Mouse (Mus musculus) embryonic facial prominence, embryonic 13.5 days (tissue): ENCODE measurements around the gene Notch3. TPM values are rescaled to one million over a fixed set of nuclear protein-coding genes. Genes with fewer than 3 reads are reported as not detected.

ENCODE experiments used
- ATAC-seq: fragments of 200-750 bp; cut with Nextera tagmentation; 2 replicates; pipeline ENCODE4 v1.8.0; 2017; ENCODE audit warnings: low read depth; ENCODE audit not compliant: insufficient number of reproducible peaks, insufficient read depth, low FRiP score, low TSS enrichment
- H3K27ac ChIP-seq: fragments of 300-500 bp; sonication (generic); 2 replicates; pipeline ENCODE4 v1.5.1; 2015; ENCODE audit warnings: moderate library complexity, mild to moderate bottlenecking, inconsistent platforms
- H3K27me3 ChIP-seq: fragments of 300-500 bp; sonication (generic); 2 replicates; pipeline ENCODE4 v1.6.1; 2015; ENCODE audit warnings: mild to moderate bottlenecking, inconsistent platforms
- H3K36me3 ChIP-seq: fragments of 300-500 bp; sonication (generic); 2 replicates; pipeline ENCODE4 v1.6.1; 2015; ENCODE audit warnings: mild to moderate bottlenecking, inconsistent platforms
- H3K4me1 ChIP-seq: fragments of 300-500 bp; sonication (generic); 2 replicates; pipeline ENCODE4 v1.6.1; 2015; ENCODE audit warnings: inconsistent platforms
- H3K4me2 ChIP-seq: fragments of 300-500 bp; sonication (generic); 2 replicates; pipeline ENCODE4 v1.6.1; 2015; ENCODE audit warnings: moderate library complexity, mild to moderate bottlenecking, inconsistent platforms
- H3K4me3 ChIP-seq: fragments of 300-500 bp; sonication (generic); 2 replicates; pipeline ENCODE4 v1.5.1; 2015; ENCODE audit warnings: mild to moderate bottlenecking, inconsistent platforms
- H3K9ac ChIP-seq: fragments of 300-500 bp; sonication (generic); 2 replicates; pipeline ENCODE4 v1.6.1; 2015; ENCODE audit warnings: mild to moderate bottlenecking, inconsistent platforms
- H3K9me3 ChIP-seq: fragments of 300-500 bp; sonication (generic); 2 replicates; pipeline ENCODE4 v1.6.1; 2016; ENCODE audit warnings: inconsistent platforms
- WGBS: fragments of 180-500 bp; shearing (Covaris S2); methylation state at CpG from one replicate; pipeline ENCODE4 v1.1.7; 2015; ENCODE audit warnings: mixed read lengths; 5-methylcytosine and 5-hydroxymethylcytosine counted together
- polyA plus RNA-seq: library from polyadenylated mRNA; unstranded; fragments of >200 nt; fragmentation: Nextera tagmentation; extraction: Ambion mirVana; gene quantifications from 2 replicates; pipeline ENCODE4 v1.2.1, GENCODE M21; 2015

Notch3 gene
- polyA plus RNA-seq, 1 experiment from 2014 or later, result 16.1 TPM

DNA sequence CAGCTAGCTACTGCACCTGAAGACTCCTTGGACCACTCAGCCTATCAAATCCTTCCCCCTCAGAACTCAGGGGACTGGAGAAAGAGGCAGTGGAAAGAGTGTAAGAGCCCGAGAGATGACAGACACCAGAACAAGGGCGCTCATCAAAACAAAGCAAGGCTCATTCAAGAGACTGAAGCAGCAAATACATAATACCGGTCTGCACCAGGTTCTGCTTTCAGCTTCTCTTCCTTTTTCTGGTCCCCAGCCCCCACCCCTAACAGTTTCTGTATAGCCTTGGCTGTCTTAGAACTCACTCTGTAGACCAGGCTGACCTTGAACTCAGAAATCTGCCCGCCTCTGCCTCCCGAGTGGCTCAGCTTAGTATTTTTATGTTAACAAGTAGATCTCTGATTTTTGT is 26.4 kb upstream of the Notch3 start:
- H3K9me3 ChIP-seq, result no peaks in the 10 kb centered on the region
- H3K27me3 ChIP-seq, result peaks cover 24% of the 10 kb centered on the region
- no peak overlapping the region for H3K9ac ChIP-seq
- peaks cover 29% of the 10 kb centered on the region for H3K36me3 ChIP-seq
- peaks cover 16% of the 10 kb centered on the region for H3K4me1 ChIP-seq
- no peak overlapping the region for H3K4me3 ChIP-seq
- 84% methylated on average over 5 of the region's 5 CpGs for WGBS
- no peak overlapping the region for H3K4me2 ChIP-seq
- ATAC-seq, result no peak
- H3K27ac ChIP-seq, result no peak overlapping the region

DNA sequence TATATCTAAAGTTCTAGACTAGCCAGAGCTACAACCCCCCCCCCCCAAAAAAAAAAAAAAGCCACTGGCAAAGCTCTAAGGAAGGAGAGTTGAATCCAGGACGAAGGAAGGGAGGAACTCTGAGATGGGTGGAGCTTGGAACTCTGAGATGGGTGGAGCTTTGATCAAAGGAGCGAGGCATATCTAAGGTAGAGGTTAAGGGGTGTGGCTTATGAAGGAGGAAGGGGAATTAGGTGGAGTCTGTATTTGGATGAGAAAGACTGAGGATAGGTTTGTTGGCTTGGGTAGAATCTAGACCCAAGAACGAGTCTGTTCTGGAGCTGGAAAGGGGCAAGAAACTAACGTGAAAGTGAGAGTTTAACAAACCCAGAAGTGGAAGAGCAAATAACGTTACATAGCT is 23.2 kb upstream of the Notch3 start:
- no peak overlapping the region for H3K9ac ChIP-seq
- no peaks in the 10 kb centered on the region for H3K9me3 ChIP-seq
- H3K4me2 ChIP-seq, result peak overlapping the region; percentile 90
- peak overlapping the region; percentile 44 for H3K4me3 ChIP-seq
- H3K36me3 ChIP-seq, result no peaks in the 10 kb centered on the region
- H3K27me3 ChIP-seq, result peaks cover 25% of the 10 kb centered on the region
- no peak overlapping the region for H3K27ac ChIP-seq
- 11% methylated on average over 5 of the region's 5 CpGs for WGBS
- ATAC-seq, result no peak
- peaks cover 16% of the 10 kb centered on the region for H3K4me1 ChIP-seq

GRCm38 (mm10) chr17:32188863-32189636 is 22.4 kb upstream of the Notch3 start, which contains the start of gene Ephx3:
Gene Ephx3 (minus strand): TSS chr17:32189549.
- peak within 1 kb of the TSS; percentile 90 for H3K4me2 ChIP-seq
- no peaks in the 10 kb centered on the region for H3K36me3 ChIP-seq
- 6% methylated on average over 42 of the region's 42 CpGs for WGBS
- H3K27ac ChIP-seq, result no peak within 1 kb of the TSS
- 0 out of 2 replicates have a peak, but pooled peaks have one; percentile 10 for ATAC-seq
- H3K9me3 ChIP-seq, result no peaks in the 10 kb centered on the region
- peaks cover 16% of the 10 kb centered on the region for H3K4me1 ChIP-seq
- H3K27me3 ChIP-seq, result peaks cover 25% of the 10 kb centered on the region
- H3K4me3 ChIP-seq, result peak within 1 kb of the TSS; percentile 44
- H3K9ac ChIP-seq, result peak within 1 kb of the TSS; percentile 64

GRCm38 (mm10) chr17:32183017-32183416 is 16.4 kb upstream of the Notch3 start:
- Histone ChIP-seq H3K36me3 (no peaks in the 10 kb centered on the region), H3K9me3 (no peaks in the 10 kb centered on the region)

GRCm38 (mm10) chr17:32179621-32180491 is 13.2 kb upstream of the Notch3 start:
- no peak overlapping the region for H3K4me3 ChIP-seq
- ATAC-seq, result no peak
- H3K9me3 ChIP-seq, result no peaks in the 10 kb centered on the region
- H3K4me2 ChIP-seq, result no peak overlapping the region
- WGBS, result 55% methylated on average over 11 of the region's 11 CpGs
- H3K4me1 ChIP-seq, result 0 out of 2 replicates have a peak, but pooled peaks cover 4% of the 10 kb centered on the region
- no peak overlapping the region for H3K27ac ChIP-seq
- H3K27me3 ChIP-seq, result no peaks in the 10 kb centered on the region
- H3K9ac ChIP-seq, result no peak overlapping the region
- H3K36me3 ChIP-seq, result no peaks in the 10 kb centered on the region

More at GRCm38 (mm10) chr17:32183017-32183416, 16.4 kb upstream of the Notch3 start:
- 28% methylated on average over 8 of the region's 8 CpGs for WGBS
- no peak overlapping the region for H3K27ac ChIP-seq
- no peak overlapping the region for H3K9ac ChIP-seq
- 0 out of 2 replicates have a peak, but pooled peaks cover 4% of the 10 kb centered on the region for H3K4me1 ChIP-seq
- H3K27me3 ChIP-seq, result peaks cover 1% of the 10 kb centered on the region
- no peak for ATAC-seq
- no peak overlapping the region for H3K4me3 ChIP-seq
- H3K4me2 ChIP-seq, result no peak overlapping the region

DNA sequence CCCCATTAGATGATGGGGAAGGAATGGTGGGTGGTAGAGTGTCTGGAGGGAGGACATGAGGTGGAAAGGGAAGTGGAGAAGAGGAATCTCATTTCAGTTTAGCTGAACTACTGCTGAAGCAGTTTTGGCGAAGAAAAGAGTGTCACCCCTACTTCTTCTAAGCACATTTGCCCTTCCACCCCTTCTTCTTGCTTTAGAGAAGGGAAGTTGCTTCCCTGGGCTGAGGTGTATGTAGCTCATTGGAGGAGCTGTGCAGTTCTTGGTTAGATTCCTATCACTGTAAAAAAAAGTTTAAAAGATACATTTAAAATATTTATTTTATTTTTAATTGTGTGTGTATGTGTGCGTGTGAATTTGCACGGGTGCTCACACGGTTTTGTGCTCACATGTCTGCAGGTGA is 10.3 kb upstream of the Notch3 start:
- Histone ChIP-seq H3K4me2 (no peak overlapping the region), H3K9me3 (no peaks in the 10 kb centered on the region), H3K9ac (no peak overlapping the region), H3K36me3 (no peaks in the 10 kb centered on the region), H3K27ac (no peak overlapping the region), H3K4me3 (no peak overlapping the region), H3K27me3 (no peaks in the 10 kb centered on the region), H3K4me1 (peaks cover 4% of the 10 kb centered on the region; the same call in 1 of the 2 replicates)
- WGBS, result 90% methylated on average over 4 of the region's 4 CpGs
- no peak for ATAC-seq

- H3K9ac ChIP-seq, result no peak overlapping the region
- peaks cover 8% of the 10 kb centered on the region; the same call in 1 of the 2 replicates for H3K4me1 ChIP-seq
- no peak for ATAC-seq
- no peaks in the 10 kb centered on the region for H3K27me3 ChIP-seq
- 63% methylated on average over 7 of the region's 7 CpGs for WGBS
- no peak overlapping the region for H3K4me3 ChIP-seq
- H3K4me2 ChIP-seq, result no peak overlapping the region
- H3K36me3 ChIP-seq, result no peaks in the 10 kb centered on the region
- H3K27ac ChIP-seq, result no peak overlapping the region
- no peaks in the 10 kb centered on the region for H3K9me3 ChIP-seq
Measured at GRCm38 (mm10) chr17:32173166-32173565, 6.5 kb upstream of the Notch3 start.

DNA sequence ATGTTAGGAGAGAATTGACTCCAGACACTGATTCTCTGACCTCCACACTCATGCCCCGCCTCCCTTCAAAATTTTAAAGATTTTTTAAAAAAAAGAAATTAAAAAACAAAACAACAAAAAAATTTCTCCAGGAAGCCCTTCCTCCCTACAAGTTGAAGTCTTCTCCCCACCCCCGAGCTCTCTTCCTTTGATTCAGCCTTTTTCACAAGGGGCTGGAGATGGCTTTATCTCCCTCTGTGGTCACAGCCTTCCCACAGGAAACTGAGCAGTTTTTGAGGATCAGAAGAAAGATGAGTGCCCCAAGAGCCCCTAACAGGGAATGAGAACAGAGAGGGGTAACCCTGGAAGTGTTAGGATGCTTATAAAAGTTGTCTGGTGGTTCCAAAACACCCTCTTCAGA is 5.8 kb upstream of the Notch3 start:
- Histone ChIP-seq H3K4me3 (no peak overlapping the region), H3K36me3 (no peaks in the 10 kb centered on the region), H3K4me1 (peaks cover 10% of the 10 kb centered on the region; the same call in 1 of the 2 replicates), H3K27me3 (no peaks in the 10 kb centered on the region), H3K9ac (no peak overlapping the region), H3K4me2 (no peak overlapping the region), H3K27ac (no peak overlapping the region), H3K9me3 (no peaks in the 10 kb centered on the region)
- WGBS, result 82% methylated on average over 2 of the region's 2 CpGs
- no peak for ATAC-seq

- 69% methylated on average over 4 of the region's 4 CpGs for WGBS
- Histone ChIP-seq H3K9me3 (no peaks in the 10 kb centered on the region), H3K27ac (no peak overlapping the region; the same call in 1 of the 2 replicates), H3K4me1 (peaks cover 26% of the 10 kb centered on the region), H3K36me3 (no peaks in the 10 kb centered on the region), H3K4me3 (no peak overlapping the region), H3K4me2 (no peak overlapping the region), H3K27me3 (no peaks in the 10 kb centered on the region), H3K9ac (no peak overlapping the region)
- ATAC-seq, result no peak
Measured at GRCm38 (mm10) chr17:32169518-32170225, 3.0 kb upstream of the Notch3 start.

- Histone ChIP-seq H3K4me2 (peak overlapping the region; percentile 76), H3K4me3 (peak overlapping the region; percentile 78), H3K27me3 (no peaks in the 10 kb centered on the region), H3K36me3 (no peaks in the 10 kb centered on the region; the same call in 1 of the 2 replicates), H3K9me3 (no peaks in the 10 kb centered on the region), H3K9ac (peak overlapping the region; percentile 83), H3K27ac (peak overlapping the region; percentile 92), H3K4me1 (peaks cover 51% of the 10 kb centered on the region)
- WGBS, result 0% methylated on average over 40 of the region's 43 CpGs
- ATAC-seq, result peak; percentile 64
Measured at GRCm38 (mm10) chr17:32165803-32166595, 653 bp downstream of the Notch3 start.
